In genomic region chr9:27214023-27214422, GRCm38 (mm10) we compare ENCODE assay signal across 24 mouse cellular contexts. TPM values are rescaled to one million over a fixed set of nuclear protein-coding genes. Genes with fewer than 3 reads are reported as not detected.
DNase-seq lines count a peak whose midpoint lies in the region; ATAC-seq and TF ChIP-seq lines count a peak whose summit lies in the region.
"Had no signal": no experiment of that assay in that cellular context is flagged by ENCODE, and none has a peak within 500 bp of the region (broad histone marks: within the 10 kb centered on the region; RNA-seq: fewer than 3 reads in every experiment).

No protein-coding gene starts in this region.

- no peak overlapping the region for H3K4me3 ChIP-seq in embryonic facial prominence, embryonic 14.5 days (ENCODE audit: low read depth, low read length)
- H3K4me3 ChIP-seq in embryonic facial prominence, embryonic 10.5 days, result no peak overlapping the region
- H3K4me3 ChIP-seq in limb, embryonic 14.5 days (replicated peaks; ENCODE audit: low read length), result no peak overlapping the region
- H3K4me3 ChIP-seq in limb, embryonic 10.5 days, result no peak overlapping the region
- no peak overlapping the region for H3K4me3 ChIP-seq in myocyte
- H3K4me3 ChIP-seq: erythroblast, embryonic 14.5 days; gastrocnemius, adult 2 months; hindbrain, embryonic 15.5 days had no signal

- 57% methylated on average over 3 of the region's 3 CpGs for WGBS in embryonic facial prominence, embryonic 14.5 days
- WGBS in embryonic facial prominence, embryonic 10.5 days, result 94% methylated on average over 3 of the region's 3 CpGs
- 57% methylated on average over 3 of the region's 3 CpGs for whole genome bisulfite sequencing in limb, embryonic 14.5 days
- 95% methylated on average over 3 of the region's 3 CpGs for WGBS in limb, embryonic 10.5 days

- no peaks in the 10 kb centered on the region for H3K27me3 ChIP-seq in embryonic facial prominence, embryonic 14.5 days (replicated peaks; ENCODE audit: control insufficient read depth, insufficient read depth, low read length)
- H3K27me3 ChIP-seq in embryonic facial prominence, embryonic 10.5 days (replicated peaks; ENCODE audit: low read depth, poor library complexity, severe bottlenecking), result no peaks in the 10 kb centered on the region
- no peaks in the 10 kb centered on the region for H3K27me3 ChIP-seq in limb, embryonic 14.5 days (ENCODE audit: control insufficient read depth, insufficient read depth, low read length)
- H3K27me3 ChIP-seq in limb, embryonic 10.5 days (ENCODE audit: low read depth, poor library complexity, severe bottlenecking), result no peaks in the 10 kb centered on the region
- H3K27me3 ChIP-seq in myocyte (ENCODE audit: control insufficient read depth, insufficient read depth, insufficient read length), result no peaks in the 10 kb centered on the region
- H3K27me3 ChIP-seq: CH12.LX; hindbrain, embryonic 15.5 days had no signal

- H3K9me3 ChIP-seq in embryonic facial prominence, embryonic 14.5 days (ENCODE audit: control insufficient read depth, low read length), result no peaks in the 10 kb centered on the region
- H3K9me3 ChIP-seq in embryonic facial prominence, embryonic 10.5 days, result no peaks in the 10 kb centered on the region
- H3K9me3 ChIP-seq in limb, embryonic 14.5 days (ENCODE audit: control insufficient read depth, low read length), result no peaks in the 10 kb centered on the region
- H3K9me3 ChIP-seq in limb, embryonic 10.5 days (replicated peaks), result no peaks in the 10 kb centered on the region
- H3K9me3 ChIP-seq: hindbrain, embryonic 15.5 days had no signal

- no peaks in the 10 kb centered on the region for H3K36me3 ChIP-seq in embryonic facial prominence, embryonic 14.5 days (ENCODE audit: control insufficient read depth, insufficient read depth, low read length)
- no peaks in the 10 kb centered on the region for H3K36me3 ChIP-seq in embryonic facial prominence, embryonic 10.5 days (replicated peaks)
- H3K36me3 ChIP-seq in limb, embryonic 14.5 days (ENCODE audit: control insufficient read depth, insufficient read depth, low read length), result no peaks in the 10 kb centered on the region
- no peaks in the 10 kb centered on the region for H3K36me3 ChIP-seq in limb, embryonic 10.5 days
- no peaks in the 10 kb centered on the region for H3K36me3 ChIP-seq in myocyte (ENCODE audit: control insufficient read depth, insufficient read depth)
- H3K36me3 ChIP-seq: hindbrain, embryonic 15.5 days had no signal

- H3K4me1 ChIP-seq in embryonic facial prominence, embryonic 14.5 days (ENCODE audit: control insufficient read depth, insufficient read depth, low read length), result no peaks in the 10 kb centered on the region
- no peaks in the 10 kb centered on the region for H3K4me1 ChIP-seq in embryonic facial prominence, embryonic 10.5 days
- no peaks in the 10 kb centered on the region for H3K4me1 ChIP-seq in limb, embryonic 14.5 days (ENCODE audit: control insufficient read depth, insufficient read depth, low read length)
- H3K4me1 ChIP-seq in limb, embryonic 10.5 days, result no peaks in the 10 kb centered on the region
- H3K4me1 ChIP-seq: hindbrain, embryonic 15.5 days had no signal

- no peak overlapping the region for H3K4me2 ChIP-seq in embryonic facial prominence, embryonic 14.5 days (ENCODE audit: low read depth, low read length)
- no peak overlapping the region for H3K4me2 ChIP-seq in limb, embryonic 14.5 days (replicated peaks; ENCODE audit: low read depth, low read length, severe bottlenecking)
- no peak overlapping the region for H3K4me2 ChIP-seq in myocyte (ENCODE audit: low read depth)
- H3K4me2 ChIP-seq: heart, embryonic 11.5 days; hindbrain, embryonic 15.5 days had no signal

- TF ChIP-seq POLR2A in limb, embryonic 14.5 days (IDR thresholded peaks at IDR 0.05; ENCODE audit: borderline replicate concordance, extremely low read depth, insufficient read depth, insufficient read length), result no peak
- no peak for TF ChIP-seq POLR2A in myocyte (IDR thresholded peaks at IDR 0.05; ENCODE audit: insufficient read length, low read depth)

- no peak overlapping the region for H3ac ChIP-seq in myocyte (ENCODE audit: control insufficient read depth, insufficient read length)

- no peak overlapping the region for H3K27ac ChIP-seq in embryonic facial prominence, embryonic 14.5 days (replicated peaks; ENCODE audit: low read depth, low read length)
- H3K27ac ChIP-seq in embryonic facial prominence, embryonic 10.5 days (replicated peaks), result no peak overlapping the region
- H3K27ac ChIP-seq in limb, embryonic 14.5 days (replicated peaks; ENCODE audit: low read depth, low read length), result no peak overlapping the region
- no peak overlapping the region for H3K27ac ChIP-seq in limb, embryonic 10.5 days
- H3K27ac ChIP-seq: gastrocnemius, adult 2 months; hindbrain, embryonic 15.5 days had no signal

- 0 out of 2 replicates have a peak, but pooled peaks have one; percentile 67 for ATAC-seq in embryonic facial prominence, embryonic 14.5 days (ENCODE audit: low read depth)
- ATAC-seq in limb, embryonic 14.5 days (ENCODE audit: low FRiP score, low read depth), result peak; percentile 77
- ATAC-seq: midbrain, embryonic 16.5 days had no signal

- peak; percentile 67 for DNase-seq in embryonic facial prominence, embryonic 14.5 days (ENCODE audit: low spot score)
- DNase-seq in embryonic facial prominence, embryonic 10.5 days (ENCODE audit: low spot score), result no peak
- peak; percentile 39 for DNase-seq in limb, embryonic 14.5 days (ENCODE audit: low spot score)
- DNase-seq in limb, embryonic 10.5 days (ENCODE audit: low spot score), result no peak
- DNase-seq in adrenal gland, postnatal 10 days, result peak; percentile 56
- no peak for DNase-seq in layer of hippocampus, postnatal 36 days
- DNase-seq: cerebellum, adult 8-10 months; gastrocnemius, adult 2 months; heart, postnatal 10 days; kidney, adult 11 months; kidney, postnatal 14 days; lung, adult 18-20 months; lung, postnatal 14 days; right cerebral cortex, adult 18-20 months; spleen, adult 18-20 months; thymus, postnatal 36 days had no signal

- no peak overlapping the region for H3K9ac ChIP-seq in embryonic facial prominence, embryonic 14.5 days (ENCODE audit: low read depth, low read length)
- no peak overlapping the region for H3K9ac ChIP-seq in limb, embryonic 14.5 days (ENCODE audit: low read depth, low read length, severe bottlenecking)
- H3K9ac ChIP-seq: hindbrain, embryonic 15.5 days had no signal

- no peaks in the 10 kb centered on the region for H3K79me2 ChIP-seq in myocyte (ENCODE audit: control insufficient read depth, insufficient read depth)

TF ChIP-seq in myocyte, 11 proteins besides CTCF, POLR2A, EP300 and RAD21:
- TF ChIP-seq MYOG (IDR thresholded peaks at IDR 0.05; ENCODE audit: control insufficient read depth in 1 of 3, insufficient read depth in 1 of 3, insufficient read length in 2 of 3, low read depth in 2 of 3), result peak in 1 of 3 experiments; percentile 45
- no peak for TF ChIP-seq POLR2AphosphoS2 (IDR thresholded peaks at IDR 0.05; ENCODE audit: insufficient read length, low read depth)
- no peak for TF ChIP-seq MAX (IDR thresholded peaks at IDR 0.05; ENCODE audit: low read depth)
- TF ChIP-seq MYOD1 (IDR thresholded peaks at IDR 0.05; ENCODE audit: control insufficient read depth in 1 of 3, insufficient read length in 2 of 3, low read depth in 2 of 3), result peak in 2 of 3 experiments; percentile 26 to 48
- no peak for TF ChIP-seq REST (IDR thresholded peaks at IDR 0.05; ENCODE audit: insufficient read depth, insufficient read length)
- TF ChIP-seq TCF12 (IDR thresholded peaks at IDR 0.05; ENCODE audit: insufficient read depth, poor library complexity, severe bottlenecking), result no peak
- no peak for TF ChIP-seq E2F4 (IDR thresholded peaks at IDR 0.05; ENCODE audit: insufficient read depth)
- TF ChIP-seq SRF (IDR thresholded peaks at IDR 0.05; ENCODE audit: control insufficient read depth, insufficient read length, low read depth), result no peak
- TF ChIP-seq USF1 (IDR thresholded peaks at IDR 0.05; ENCODE audit: low read depth), result no peak
- TF ChIP-seq CEBPB (IDR thresholded peaks at IDR 0.05; ENCODE audit: insufficient read depth, poor library complexity, severe bottlenecking), result no peak
- no peak for TF ChIP-seq TCF3 (IDR thresholded peaks at IDR 0.05; ENCODE audit: insufficient read length, low read depth)

RNA-seq across cellular contexts. Expression of gene Jam3, which starts 58.8 kb away (rescaled TPM):
- polyA plus RNA-seq in embryonic facial prominence, embryonic 14.5 days (2014; fragmentation: Nextera tagmentation; extraction: Ambion mirVana), result 121 and 122 TPM in 2 replicates
- 100 and 111 TPM in 2 replicates for polyA plus RNA-seq in embryonic facial prominence, embryonic 10.5 days (2016; fragmentation: Nextera tagmentation; extraction: Ambion mirVana)
- 100 and 103 TPM in 2 replicates for polyA plus RNA-seq in limb, embryonic 14.5 days (2012; rRNA removed)
- polyA plus RNA-seq in limb, embryonic 14.5 days (2014; fragmentation: Nextera tagmentation; extraction: Ambion mirVana), result 110 and 112 TPM in 2 replicates
- 82.4 and 97.9 TPM in 2 replicates for polyA plus RNA-seq in limb, embryonic 10.5 days (2016; fragmentation: Nextera tagmentation; extraction: Ambion mirVana)
- total RNA-seq in adrenal gland, postnatal 10 days (2021), result 10 to 100 TPM; 31.2 to 35.0 TPM
- 22.9 TPM for polyA plus RNA-seq in myocyte (2012; fragmentation: generic; extraction: Trizol)
- 10 to 100 TPM; 42.5 to 43.2 TPM for total RNA-seq in layer of hippocampus, postnatal 36 days (2021)
- total RNA-seq: megakaryocyte, adult 5-6 weeks; MEL had no signal

Comparison
In these comparisons a context has a peak if more than half of its experiments do, and no peak if none do; other contexts are left out.
1. DNase-seq: peak in embryonic facial prominence, embryonic 14.5 days (single experiment), limb, embryonic 14.5 days (single experiment) and adrenal gland, postnatal 10 days (single experiment); none in embryonic facial prominence, embryonic 10.5 days (single experiment), limb, embryonic 10.5 days (single experiment) and layer of hippocampus, postnatal 36 days (0 of 2).